Mouse (Mus musculus) kidney, embryonic 14.5 days (tissue): ENCODE measurements around the gene Litaf. TPM values are rescaled to one million over a fixed set of nuclear protein-coding genes. Genes with fewer than 3 reads are reported as not detected.

Experiments
- ATAC-seq: fragments of 200-750 bp; cut with Nextera tagmentation; 2 replicates; pipeline ENCODE4 v1.8.0; 2017; ENCODE audit warnings: moderate number of reproducible peaks, mild to moderate bottlenecking, moderate TSS enrichment, moderate library complexity; ENCODE audit not compliant: low FRiP score, low TSS enrichment
- H3K27ac ChIP-seq: fragments of 300-500 bp; sonication (generic); 2 replicates; pipeline ENCODE4 v1.5.1; 2014; ENCODE audit warnings: low read depth, mild to moderate bottlenecking, low read length, moderate library complexity, mixed read lengths
- H3K27me3 ChIP-seq: fragments of 300-500 bp; sonication (generic); 2 replicates; pipeline ENCODE4 v1.6.1; 2014; ENCODE audit warnings: mild to moderate bottlenecking, low read length; ENCODE audit not compliant: control insufficient read depth, insufficient read depth
- H3K36me3 ChIP-seq: fragments of 300-500 bp; sonication (generic); 2 replicates; pipeline ENCODE4 v1.6.1; 2014; ENCODE audit warnings: low read length, mixed read lengths; ENCODE audit not compliant: control insufficient read depth, insufficient read depth
- H3K4me1 ChIP-seq: fragments of 300-500 bp; sonication (generic); 2 replicates; pipeline ENCODE4 v1.6.1; 2014; ENCODE audit warnings: low read length, mixed read lengths; ENCODE audit not compliant: control insufficient read depth, insufficient read depth
- H3K4me2 ChIP-seq: fragments of 300-500 bp; sonication (generic); replicated peaks from 2 replicates; pipeline ENCODE4 v1.6.1; 2014; ENCODE audit warnings: low read depth, mild to moderate bottlenecking, low read length
- H3K4me3 ChIP-seq: fragments of 300-500 bp; sonication (generic); 2 replicates; pipeline ENCODE4 v1.5.1; 2014; ENCODE audit warnings: mild to moderate bottlenecking, low read length
- H3K9ac ChIP-seq: fragments of 300-500 bp; sonication (generic); 2 replicates; pipeline ENCODE4 v1.6.1; 2014; ENCODE audit warnings: low read depth, mild to moderate bottlenecking, low read length, moderate library complexity
- H3K9me3 ChIP-seq: fragments of 300-500 bp; sonication (generic); 2 replicates; pipeline ENCODE4 v1.6.1; 2016; ENCODE audit warnings: low read length; ENCODE audit not compliant: control insufficient read depth
- WGBS: fragments of 180-500 bp; shearing (Covaris S2); extraction: QIAGEN DNeasy Blood & Tissue Kit; methylation state at CpG from one replicate; pipeline ENCODE4 v1.1.7; 2014; 5-methylcytosine and 5-hydroxymethylcytosine counted together
- polyA plus RNA-seq: library from polyadenylated mRNA; unstranded; fragments of >200 nt; fragmentation: Nextera tagmentation; extraction: Ambion mirVana; gene quantifications from 2 replicates; pipeline ENCODE4 v1.2.1, GENCODE M21; 2014

Litaf gene
- polyA plus RNA-seq, 1 experiment from 2014 or later = 121 TPM

- no peaks in the 10 kb centered on the region for H3K27me3 ChIP-seq
- H3K36me3 ChIP-seq = no peaks in the 10 kb centered on the region
- H3K4me3 ChIP-seq = no peak overlapping the region
- H3K4me1 ChIP-seq = no peaks in the 10 kb centered on the region
- H3K4me2 ChIP-seq = no peak overlapping the region
- no peaks in the 10 kb centered on the region for H3K9me3 ChIP-seq
- H3K9ac ChIP-seq = no peak overlapping the region
- ATAC-seq = no peak
- 81% methylated on average over 4 of the region's 4 CpGs for WGBS
- H3K27ac ChIP-seq = no peak overlapping the region
Measured at GRCm38 (mm10) chr16:10939932-10940331, 126.0 kb downstream of the Litaf start.

- H3K4me3 ChIP-seq = no peak overlapping the region
- 88% methylated on average over 11 of the region's 11 CpGs for WGBS
- no peaks in the 10 kb centered on the region for H3K36me3 ChIP-seq
- H3K4me2 ChIP-seq = no peak overlapping the region
- H3K9ac ChIP-seq = no peak overlapping the region
- no peak overlapping the region for H3K27ac ChIP-seq
- no peaks in the 10 kb centered on the region for H3K27me3 ChIP-seq
- no peaks in the 10 kb centered on the region for H3K4me1 ChIP-seq
- H3K9me3 ChIP-seq = no peaks in the 10 kb centered on the region
- ATAC-seq = no peak
Measured at GRCm38 (mm10) chr16:10937497-10937896, 128.5 kb downstream of the Litaf start.

- Histone ChIP-seq H3K4me1 (no peaks in the 10 kb centered on the region), H3K9ac (no peak overlapping the region), H3K27ac (no peak overlapping the region), H3K27me3 (no peaks in the 10 kb centered on the region), H3K36me3 (no peaks in the 10 kb centered on the region), H3K4me3 (no peak overlapping the region), H3K4me2 (no peak overlapping the region), H3K9me3 (no peaks in the 10 kb centered on the region)
- ATAC-seq = no peak
- WGBS = 49% methylated on average over 5 of the region's 5 CpGs
Measured at GRCm38 (mm10) chr16:10936700-10937319, 129.1 kb downstream of the Litaf start.

- no peak for ATAC-seq
- Histone ChIP-seq H3K36me3 (no peaks in the 10 kb centered on the region), H3K4me2 (no peak overlapping the region), H3K9ac (no peak overlapping the region), H3K4me1 (no peaks in the 10 kb centered on the region), H3K27me3 (no peaks in the 10 kb centered on the region), H3K27ac (no peak overlapping the region), H3K9me3 (no peaks in the 10 kb centered on the region), H3K4me3 (no peak overlapping the region)
- WGBS = 100% methylated on average over 1 of the region's 1 CpGs
Measured at GRCm38 (mm10) chr16:10934047-10934446, 131.9 kb downstream of the Litaf start.

DNA sequence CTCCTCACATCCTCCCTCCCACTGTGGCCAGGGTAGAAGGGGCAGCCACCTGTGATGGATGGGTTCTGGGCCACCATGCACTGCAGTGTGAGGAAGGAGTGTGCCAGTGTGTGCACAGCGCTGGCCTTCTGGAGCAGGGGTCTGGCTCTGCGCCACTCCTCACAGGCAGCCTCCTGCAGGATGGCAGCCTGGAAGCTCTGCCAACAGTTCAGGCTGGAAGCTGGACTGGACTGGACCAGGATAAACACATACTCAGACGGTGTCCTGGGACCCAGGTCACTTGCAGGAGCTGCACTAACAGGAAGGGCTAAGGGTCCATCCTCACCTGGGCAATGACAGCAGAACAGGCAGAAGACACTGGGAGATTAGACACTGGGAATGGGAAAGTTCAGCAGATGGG is 132.6 kb downstream of the Litaf start:
- ATAC-seq = no peak
- Histone ChIP-seq H3K4me2 (no peak overlapping the region), H3K9ac (no peak overlapping the region), H3K4me3 (no peak overlapping the region), H3K9me3 (no peaks in the 10 kb centered on the region), H3K27me3 (no peaks in the 10 kb centered on the region), H3K4me1 (no peaks in the 10 kb centered on the region), H3K36me3 (no peaks in the 10 kb centered on the region), H3K27ac (no peak overlapping the region)
- WGBS = 79% methylated on average over 3 of the region's 3 CpGs

DNA sequence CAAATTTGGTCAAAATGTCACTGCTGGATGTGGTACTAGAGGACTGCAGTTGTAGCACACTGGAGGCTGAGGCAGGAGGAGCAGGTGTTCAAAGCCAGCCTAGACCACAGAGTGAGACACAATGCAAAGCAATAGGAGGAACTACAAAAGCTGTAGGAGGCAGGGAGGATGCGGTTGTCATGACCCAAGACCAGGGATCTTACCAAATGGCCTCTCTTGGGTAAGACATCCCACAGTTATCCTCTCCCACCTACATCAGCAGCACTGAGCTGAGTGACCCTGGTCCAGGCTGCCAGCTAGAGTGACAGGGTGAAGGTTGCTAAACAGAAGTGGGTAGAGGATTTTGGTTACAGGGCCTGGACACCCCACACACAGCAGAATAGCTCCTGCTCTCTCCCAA is 138.9 kb downstream of the Litaf start:
- ATAC-seq = no peak
- no peak overlapping the region for H3K27ac ChIP-seq
- 88% methylated on average over 1 of the region's 1 CpGs for WGBS
- H3K36me3 ChIP-seq = no peaks in the 10 kb centered on the region
- H3K4me1 ChIP-seq = 0 out of 2 replicates have a peak, but pooled peaks cover 4% of the 10 kb centered on the region
- no peak overlapping the region for H3K9ac ChIP-seq
- H3K27me3 ChIP-seq = no peaks in the 10 kb centered on the region
- H3K4me2 ChIP-seq = no peak overlapping the region
- no peaks in the 10 kb centered on the region for H3K9me3 ChIP-seq
- no peak overlapping the region for H3K4me3 ChIP-seq

DNA sequence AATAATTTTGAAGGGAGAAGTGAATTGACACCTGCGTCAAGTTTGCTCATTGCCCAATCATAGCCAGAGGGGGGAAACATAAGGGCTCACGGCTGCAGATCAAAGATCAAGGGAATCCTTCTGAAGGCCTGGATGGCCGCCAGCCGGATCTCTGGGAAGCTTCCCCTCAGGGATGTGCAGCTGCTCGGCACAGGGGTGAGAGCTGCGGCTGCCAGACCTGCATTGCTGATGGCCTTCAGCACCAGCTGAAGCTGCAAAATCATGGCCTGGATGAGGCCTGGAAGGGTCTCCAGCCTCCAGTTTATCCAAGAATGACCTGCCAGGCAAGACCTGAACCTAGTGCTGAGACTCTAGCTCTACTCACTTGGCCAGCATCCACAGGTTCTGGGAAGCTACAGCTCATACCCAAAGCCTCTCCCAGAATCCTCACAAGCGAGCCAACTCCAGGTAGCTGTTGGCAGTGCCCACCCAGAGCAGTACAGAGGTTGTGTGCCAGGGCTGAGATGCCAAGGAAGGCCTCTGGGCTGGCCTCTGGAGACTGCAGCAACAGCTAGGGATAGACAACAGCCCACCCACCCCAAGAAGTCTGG is 140.3 kb downstream of the Litaf start:
- no peak for ATAC-seq

GRCm38 (mm10) chr16:10923561-10923960 is 142.4 kb downstream of the Litaf start:
- H3K9ac ChIP-seq = no peak overlapping the region
- no peak overlapping the region for H3K4me2 ChIP-seq
- no peaks in the 10 kb centered on the region for H3K36me3 ChIP-seq
- no peak for ATAC-seq
- 72% methylated on average over 5 of the region's 5 CpGs for WGBS
- H3K9me3 ChIP-seq = no peaks in the 10 kb centered on the region
- no peak overlapping the region for H3K4me3 ChIP-seq
- H3K27me3 ChIP-seq = no peaks in the 10 kb centered on the region
- 0 out of 2 replicates have a peak, but pooled peaks cover 4% of the 10 kb centered on the region for H3K4me1 ChIP-seq
- no peak overlapping the region for H3K27ac ChIP-seq

More for the DNA sequence above, 140.3 kb downstream of the Litaf start:
- Histone ChIP-seq H3K9ac (no peak overlapping the region), H3K4me1 (0 out of 2 replicates have a peak, but pooled peaks cover 4% of the 10 kb centered on the region), H3K36me3 (no peaks in the 10 kb centered on the region), H3K27me3 (no peaks in the 10 kb centered on the region), H3K4me3 (no peak overlapping the region), H3K9me3 (no peaks in the 10 kb centered on the region), H3K4me2 (no peak overlapping the region), H3K27ac (no peak overlapping the region)
- 37% methylated on average over 7 of the region's 7 CpGs for WGBS

DNA sequence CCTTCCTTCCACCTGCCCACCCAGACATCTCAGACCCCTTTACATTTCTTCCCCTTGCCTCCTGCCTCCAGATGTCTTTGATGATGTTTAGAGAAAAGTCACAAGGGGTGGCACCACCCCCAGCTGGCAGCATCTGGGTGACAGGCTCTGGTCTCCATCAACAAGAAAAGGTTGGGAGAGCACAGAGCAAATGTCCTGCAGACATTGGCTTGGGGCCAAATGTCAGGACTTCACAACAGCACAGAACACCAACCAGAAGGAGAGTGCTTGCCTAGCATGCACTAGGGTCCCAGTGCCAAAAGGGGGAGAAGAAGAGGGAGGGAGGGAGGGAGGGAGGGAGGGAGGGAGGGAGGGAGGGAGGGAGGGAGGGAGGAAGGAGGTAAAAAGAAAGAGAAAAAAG is 146.1 kb downstream of the Litaf start:
- no peak; the same call in 1 of the 2 replicates for ATAC-seq
- Histone ChIP-seq H3K4me2 (no peak overlapping the region), H3K9me3 (no peaks in the 10 kb centered on the region), H3K27ac (no peak overlapping the region), H3K4me3 (no peak overlapping the region), H3K4me1 (no peaks in the 10 kb centered on the region), H3K36me3 (no peaks in the 10 kb centered on the region), H3K27me3 (no peaks in the 10 kb centered on the region), H3K9ac (no peak overlapping the region)
